Mouse (Mus musculus): ENCODE measurements around the gene Cxcl5.

Gene Cxcl5

GRCm38 (mm10) chr5:90759077-90760065 lies at the start of gene Cxcl5:
Gene Cxcl5 (plus strand): TSS chr5:90759360.
- no peak for TF ChIP-seq GATA4 (IDR thresholded peaks at IDR 0.05; ENCODE audit: insufficient replicate concordance, low read length)

- no peak for TF ChIP-seq GATA4 (IDR thresholded peaks at IDR 0.05; ENCODE audit: insufficient replicate concordance, low read length)
Observed at GRCm38 (mm10) chr5:90711409-90711808, 47.8 kb upstream of the Cxcl5 start.

DNA sequence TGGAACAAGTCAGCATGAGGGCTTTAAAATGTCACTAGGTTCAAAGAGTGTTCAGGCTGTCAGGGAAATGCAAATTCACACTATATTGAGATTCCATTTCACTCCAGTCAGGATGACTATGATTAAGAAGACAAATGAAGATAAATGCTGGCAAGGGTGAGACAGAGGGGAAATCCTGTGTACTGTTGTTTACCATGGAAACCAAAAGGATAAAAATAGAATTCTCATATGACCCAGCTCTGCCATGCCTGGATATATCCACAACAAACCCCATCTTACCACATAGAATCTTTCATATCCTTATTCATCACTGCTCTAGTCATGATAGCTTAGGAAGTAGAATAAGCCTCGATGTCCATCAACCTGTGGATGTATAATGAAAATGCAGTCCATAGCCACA lies 41.2 kb upstream of the Cxcl5 start:
- TF ChIP-seq GATA4 (IDR thresholded peaks at IDR 0.05; ENCODE audit: insufficient replicate concordance, low read length): no peak

DNA sequence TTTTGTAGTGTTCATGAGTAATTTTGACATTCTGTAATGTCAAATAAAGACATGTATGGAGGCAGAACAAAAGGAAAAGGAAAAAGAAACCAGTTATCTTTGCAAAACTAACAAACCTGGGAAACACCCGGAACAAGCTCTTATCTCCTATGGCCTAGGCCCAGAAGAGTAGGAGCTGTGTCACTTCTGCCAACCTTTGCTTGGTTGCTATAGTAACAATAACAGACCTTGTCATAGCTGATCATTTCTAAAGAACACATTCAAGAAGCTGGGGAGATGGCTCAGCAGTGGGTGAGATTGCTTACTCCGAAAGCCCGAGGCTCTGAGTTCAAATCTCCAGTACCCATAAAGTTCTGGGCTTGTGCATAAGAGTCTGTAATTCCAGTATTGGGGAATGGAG lies 36.5 kb upstream of the Cxcl5 start:
- TF ChIP-seq GATA4 (IDR thresholded peaks at IDR 0.05; ENCODE audit: insufficient replicate concordance, low read length): no peak

- TF ChIP-seq GATA4 (IDR thresholded peaks at IDR 0.05; ENCODE audit: insufficient replicate concordance, low read length): no peak
Observed at GRCm38 (mm10) chr5:90728254-90728653, 30.9 kb upstream of the Cxcl5 start.

GRCm38 (mm10) chr5:90731480-90731879 lies 27.7 kb upstream of the Cxcl5 start:
- no peak for TF ChIP-seq GATA4 (IDR thresholded peaks at IDR 0.05; ENCODE audit: insufficient replicate concordance, low read length)

- TF ChIP-seq GATA4 (IDR thresholded peaks at IDR 0.05; ENCODE audit: insufficient replicate concordance, low read length): no peak
Observed at GRCm38 (mm10) chr5:90742029-90742428, 17.1 kb upstream of the Cxcl5 start.

DNA sequence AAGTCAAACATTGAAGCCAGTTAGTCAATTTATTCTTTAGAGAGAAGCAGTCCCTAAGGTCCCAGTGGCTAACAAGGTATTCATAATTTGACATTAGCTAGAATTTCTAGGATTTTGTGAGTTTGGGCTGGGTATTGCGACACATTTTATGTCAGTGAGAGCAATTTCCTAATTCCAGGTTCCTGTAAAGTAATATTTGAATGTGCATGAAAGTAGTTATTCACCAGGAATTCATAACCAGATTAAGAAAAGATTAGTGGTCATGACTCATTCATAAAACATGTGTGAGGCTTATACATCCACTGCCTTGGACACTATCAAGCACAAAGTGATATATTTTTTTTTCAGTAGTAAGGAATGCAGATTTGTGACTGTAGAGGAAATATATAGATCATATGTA lies 5.2 kb upstream of the Cxcl5 start:
- TF ChIP-seq GATA4 (IDR thresholded peaks at IDR 0.05; ENCODE audit: insufficient replicate concordance, low read length): no peak

- no peak for TF ChIP-seq GATA4 (IDR thresholded peaks at IDR 0.05; ENCODE audit: insufficient replicate concordance, low read length)
Observed at GRCm38 (mm10) chr5:90758020-90758605, 1.0 kb upstream of the Cxcl5 start.

- TF ChIP-seq GATA4 (IDR thresholded peaks at IDR 0.05; ENCODE audit: insufficient replicate concordance, low read length): peak; percentile 53
Observed at GRCm38 (mm10) chr5:90760303-90760702, 1.1 kb downstream of the Cxcl5 start.

DNA sequence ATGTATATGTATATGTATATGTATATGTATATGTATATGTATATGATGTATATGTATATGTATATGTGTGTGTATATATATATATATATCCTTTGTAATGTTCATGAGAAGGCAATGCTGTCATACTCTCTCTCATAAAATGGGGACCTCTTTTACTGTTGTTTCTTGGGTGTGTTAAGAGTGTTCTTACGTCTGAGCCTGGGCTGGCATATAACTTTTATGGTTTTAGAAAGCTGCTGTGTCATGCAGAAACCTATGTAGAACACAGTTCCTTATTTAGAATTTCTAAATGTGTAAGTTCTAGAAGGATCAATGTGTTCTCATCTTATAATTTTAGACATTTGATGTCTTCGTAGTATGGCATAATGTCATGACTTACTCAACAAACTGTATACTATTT lies 1.7 kb downstream of the Cxcl5 start:
- TF ChIP-seq GATA4 (IDR thresholded peaks at IDR 0.05; ENCODE audit: insufficient replicate concordance, low read length): no peak

DNA sequence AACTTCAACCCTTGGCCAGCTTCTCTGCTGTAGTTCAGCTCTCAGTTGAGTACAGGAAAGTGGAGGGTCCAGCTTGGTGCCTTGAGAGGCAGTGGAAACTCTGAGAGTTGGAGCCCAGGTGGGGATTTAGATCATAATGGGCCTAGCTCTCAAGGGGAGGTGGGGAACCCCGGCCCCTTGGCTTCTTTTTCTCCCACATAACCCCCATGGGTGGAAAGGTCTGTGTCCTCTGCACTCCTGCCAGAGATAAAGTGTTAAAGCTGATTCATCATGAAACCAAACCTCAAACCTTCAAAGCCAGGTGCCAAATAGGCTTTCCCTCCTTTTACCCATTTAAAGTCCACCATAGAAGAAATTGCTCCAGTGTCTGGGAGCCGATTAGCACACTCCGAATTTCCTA lies 2.7 kb downstream of the Cxcl5 start:
- no peak for TF ChIP-seq GATA4 (IDR thresholded peaks at IDR 0.05; ENCODE audit: insufficient replicate concordance, low read length)

GRCm38 (mm10) chr5:90763912-90764665 lies 4.9 kb downstream of the Cxcl5 start:
- no peak for TF ChIP-seq GATA4 (IDR thresholded peaks at IDR 0.05; ENCODE audit: insufficient replicate concordance, low read length)

- no peak for TF ChIP-seq GATA4 (IDR thresholded peaks at IDR 0.05; ENCODE audit: insufficient replicate concordance, low read length)
Observed at GRCm38 (mm10) chr5:90765821-90766606, 6.9 kb downstream of the Cxcl5 start.

- no peak for TF ChIP-seq GATA4 (IDR thresholded peaks at IDR 0.05; ENCODE audit: insufficient replicate concordance, low read length)
Observed at GRCm38 (mm10) chr5:90768218-90768617, 9.1 kb downstream of the Cxcl5 start, which contains the start of gene Ppbp. Gene Ppbp (plus strand): TSS chr5:90768518.
